Mouse (Mus musculus): ENCODE data around the gene Zfp729a. TPM values are rescaled to one million over a fixed set of nuclear protein-coding genes. Genes with fewer than 3 reads are reported as not detected.

The Zfp729a gene
- polyA plus RNA-seq, 1 experiment from 2014 or later, result 1.1 TPM

Other genes with a start within 250 kb of the Zfp729a start
- gene Zfp429, start 238.0 kb downstream of the Zfp729a start, polyA plus RNA-seq (2015; fragmentation: Nextera tagmentation; extraction: Ambion mirVana), result 2.9 and 4.4 TPM in 2 replicates
- 0.28 and 0.31 TPM in 2 replicates for gene Zfp459, start 216.4 kb downstream of the Zfp729a start, polyA plus RNA-seq (2015; fragmentation: Nextera tagmentation; extraction: Ambion mirVana)
- gene Zfp874a, start 186.2 kb downstream of the Zfp729a start, polyA plus RNA-seq (2015; fragmentation: Nextera tagmentation; extraction: Ambion mirVana), result 4.5 and 4.9 TPM in 2 replicates
- 1.8 and 2.4 TPM in 2 replicates for gene Zfp874b, start 153.5 kb downstream of the Zfp729a start, polyA plus RNA-seq (2015; fragmentation: Nextera tagmentation; extraction: Ambion mirVana)
- 8.1 and 8.6 TPM in 2 replicates for gene Zfp58, start 137.2 kb downstream of the Zfp729a start, polyA plus RNA-seq (2015; fragmentation: Nextera tagmentation; extraction: Ambion mirVana)
- not detected in 2 replicates for gene Gm26965, start 111.6 kb downstream of the Zfp729a start, polyA plus RNA-seq (2015; fragmentation: Nextera tagmentation; extraction: Ambion mirVana)
- 13.3 and 15.4 TPM in 2 replicates for gene Zfp87, start 111.6 kb downstream of the Zfp729a start, polyA plus RNA-seq (2015; fragmentation: Nextera tagmentation; extraction: Ambion mirVana)
- gene Zfp748, start 84.0 kb downstream of the Zfp729a start, polyA plus RNA-seq (2015; fragmentation: Nextera tagmentation; extraction: Ambion mirVana), result 5.7 and 7.3 TPM in 2 replicates
- gene Zfp729b, start 28.1 kb downstream of the Zfp729a start, polyA plus RNA-seq (2015; fragmentation: Nextera tagmentation; extraction: Ambion mirVana), result 2.1 and 2.3 TPM in 2 replicates
- gene Gm49345, start within 50 bp of the Zfp729a start, polyA plus RNA-seq (2015; fragmentation: Nextera tagmentation; extraction: Ambion mirVana), result 0.29 TPM in 1 of 2 replicates, not detected in the other
- 6.7 and 7.8 TPM in 2 replicates for gene Zfp738, start 49.3 kb upstream of the Zfp729a start, polyA plus RNA-seq (2015; fragmentation: Nextera tagmentation; extraction: Ambion mirVana)
- 3.7 and 4.4 TPM in 2 replicates for gene Zfp65, start 91.4 kb upstream of the Zfp729a start, polyA plus RNA-seq (2015; fragmentation: Nextera tagmentation; extraction: Ambion mirVana)
- 2.4 and 3.2 TPM in 2 replicates for gene Zfp85, start 117.4 kb upstream of the Zfp729a start, polyA plus RNA-seq (2015; fragmentation: Nextera tagmentation; extraction: Ambion mirVana)
- gene Zfp493, start 141.9 kb upstream of the Zfp729a start, polyA plus RNA-seq (2015; fragmentation: Nextera tagmentation; extraction: Ambion mirVana), result 1.2 and 1.9 TPM in 2 replicates
- gene Zfp273, start 175.9 kb upstream of the Zfp729a start, polyA plus RNA-seq (2015; fragmentation: Nextera tagmentation; extraction: Ambion mirVana), result 4.0 and 4.1 TPM in 2 replicates
- 1.3 and 1.7 TPM in 2 replicates for gene Gm10037, start 193.3 kb upstream of the Zfp729a start, polyA plus RNA-seq (2015; fragmentation: Nextera tagmentation; extraction: Ambion mirVana)
- gene BC048507, start 225.5 kb upstream of the Zfp729a start, polyA plus RNA-seq (2015; fragmentation: Nextera tagmentation; extraction: Ambion mirVana), result not detected in 2 replicates

All from heart, embryonic 13.5 days (tissue).